Mouse (Mus musculus): Measurements from ENCODE around the gene Sez6l.

- TF ChIP-seq RAD21 (IDR thresholded peaks at IDR 0.05; ENCODE audit: low read depth, low read length): no peak
- TF ChIP-seq ELF1 (IDR thresholded peaks at IDR 0.05; ENCODE audit: low read depth, low read length): no peak
- no peak for TF ChIP-seq CTCF (conservative IDR thresholded peaks at IDR 0.05 in 1 of 2, IDR thresholded peaks at IDR 0.05 in 1 of 2; ENCODE audit: low read depth in 2 of 2, low read length in 2 of 2)
- no peak for TF ChIP-seq POLR2A (IDR thresholded peaks at IDR 0.05; ENCODE audit: low read depth, low read length)
- no peak for TF ChIP-seq EP300 (IDR thresholded peaks at IDR 0.05; ENCODE audit: low read length)
- TF ChIP-seq TBP (conservative IDR thresholded peaks at IDR 0.05; ENCODE audit: low read depth, low read length): no peak
- TF ChIP-seq CHD2 (IDR thresholded peaks at IDR 0.05; ENCODE audit: low read length): no peak
- no peak for TF ChIP-seq MAX (IDR thresholded peaks at IDR 0.05; ENCODE audit: low read length)
- TF ChIP-seq USF2 (conservative IDR thresholded peaks at IDR 0.05; ENCODE audit: low read depth, low read length): no peak
These were observed 1.7 kb downstream of the Sez6l start for GRCm38 (mm10) chr5:112575151-112575915.
